Mouse (Mus musculus): ENCODE results near the gene Olfr62.

DNA sequence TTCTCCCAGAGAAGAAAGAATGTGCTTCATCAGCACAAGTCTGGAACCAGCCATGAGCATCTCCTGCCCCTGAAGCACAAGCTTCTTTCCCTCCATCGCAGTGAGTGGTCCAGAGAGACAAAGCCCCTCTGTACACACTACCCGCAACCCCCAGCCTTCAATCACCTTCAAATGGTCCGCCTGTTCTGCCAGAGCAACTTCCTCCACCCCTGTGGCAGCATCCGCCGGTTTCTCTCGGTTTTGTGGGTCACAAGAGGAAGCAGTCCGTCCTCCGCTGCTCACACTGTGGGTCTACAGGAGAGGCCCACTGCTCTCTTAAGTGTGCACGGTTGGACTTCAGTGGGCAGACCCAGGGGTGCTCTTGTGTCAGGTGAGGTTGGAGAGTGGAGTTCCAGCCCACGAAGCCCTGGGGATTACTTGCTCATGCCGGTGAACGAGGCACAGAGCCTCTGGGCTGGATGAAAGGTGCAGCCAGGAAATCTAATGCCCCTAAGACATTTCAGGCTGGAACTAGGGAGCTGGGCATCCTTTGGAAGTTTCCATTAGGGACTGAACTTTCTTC, 33.7 kb downstream of the Olfr62 start, which contains the start of gene Olfr1342:
- TF ChIP-seq POLR2A (IDR thresholded peaks at IDR 0.05; ENCODE audit: borderline replicate concordance, control insufficient read depth, low read depth, low read length) (no peak), CTCF (IDR thresholded peaks at IDR 0.05; ENCODE audit: control insufficient read depth, insufficient read depth, low read length) (no peak)

Measured in bone marrow, adult 2 months (tissue).